Mouse (Mus musculus): ENCODE data around the gene Cdon. TPM values are rescaled to one million over a fixed set of nuclear protein-coding genes. Genes with fewer than 3 reads are reported as not detected.

Cdon gene
- polyA plus RNA-seq, 1 experiment from 2014 or later, result 5.4 TPM

DNA sequence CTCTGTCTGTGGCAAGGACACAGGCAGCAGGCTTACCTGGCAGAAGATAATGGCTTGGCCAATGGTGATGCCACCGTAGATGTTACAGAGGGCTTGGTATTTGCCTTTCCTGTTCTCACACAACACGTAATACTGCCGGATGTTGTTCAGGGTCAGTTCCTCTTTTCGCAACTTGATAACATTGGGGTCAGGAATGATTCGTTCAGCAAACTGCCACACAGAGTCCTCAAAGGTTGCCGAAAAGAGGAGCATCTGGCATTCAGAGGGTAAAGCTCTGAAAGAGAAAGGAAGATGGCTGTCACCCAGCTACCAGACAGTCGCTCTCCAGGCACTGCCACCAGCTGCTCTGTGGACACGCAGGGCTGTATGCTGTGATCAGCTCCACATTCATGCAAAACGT, 125.8 kb downstream of the Cdon start:
- no peak for DNase-seq
- no peak for TF ChIP-seq CTCF (IDR thresholded peaks at IDR 0.05; ENCODE audit: low read depth)

DNA sequence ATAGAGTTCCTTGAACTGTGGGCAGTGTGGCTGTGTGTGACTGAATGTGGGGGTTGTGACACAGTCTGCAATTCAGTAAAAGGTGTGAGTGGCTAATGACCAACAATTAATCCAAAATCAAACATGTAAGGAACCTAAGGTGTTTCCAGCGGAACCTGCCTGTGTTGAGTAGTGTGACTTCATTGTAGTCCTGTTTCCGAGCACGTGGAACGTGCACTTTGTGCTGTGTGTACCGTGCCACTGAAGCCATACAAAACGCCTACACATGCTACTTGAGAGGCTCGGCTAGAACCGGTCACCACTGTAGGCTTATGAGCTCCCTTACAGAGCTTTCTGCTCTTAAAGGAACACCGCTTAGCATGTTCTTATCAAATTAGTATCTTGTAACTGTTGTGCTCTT, 127.5 kb downstream of the Cdon start:
- Histone ChIP-seq H3K4me2 (no peak overlapping the region), H3K27me3 (ENCODE audit: insufficient read depth, low read length) (no peaks in the 10 kb centered on the region), H3K4me1 (ENCODE audit: insufficient read depth) (no peaks in the 10 kb centered on the region), H3K4me3 (ENCODE audit: low read depth, low read length) (no peak overlapping the region), H3K9me3 (ENCODE audit: low read depth, low read length) (no peaks in the 10 kb centered on the region), H3K9ac (no peak overlapping the region), H3K36me3 (ENCODE audit: insufficient read depth) (no peaks in the 10 kb centered on the region), H3K27ac (ENCODE audit: low read depth) (no peak overlapping the region)
- no peak for ATAC-seq (ENCODE audit: insufficient read depth)
- no peak for DNase-seq
- TF ChIP-seq CTCF (IDR thresholded peaks at IDR 0.05; ENCODE audit: low read depth), result no peak
- 76% methylated on average over 9 of the region's 9 CpGs for WGBS

More for the DNA sequence above, 125.8 kb downstream of the Cdon start:
- H3K36me3 ChIP-seq (ENCODE audit: insufficient read depth), result no peaks in the 10 kb centered on the region
- no peaks in the 10 kb centered on the region for H3K27me3 ChIP-seq (ENCODE audit: insufficient read depth, low read length)
- H3K4me3 ChIP-seq (ENCODE audit: low read depth, low read length), result no peak overlapping the region
- no peak overlapping the region for H3K27ac ChIP-seq (ENCODE audit: low read depth)
- H3K4me1 ChIP-seq (ENCODE audit: insufficient read depth), result no peaks in the 10 kb centered on the region
- H3K9me3 ChIP-seq (ENCODE audit: low read depth, low read length), result no peaks in the 10 kb centered on the region
- H3K4me2 ChIP-seq, result no peak overlapping the region
- 67% methylated on average over 9 of the region's 9 CpGs for WGBS
- ATAC-seq (ENCODE audit: insufficient read depth), result no peak
- no peak overlapping the region for H3K9ac ChIP-seq

DNA sequence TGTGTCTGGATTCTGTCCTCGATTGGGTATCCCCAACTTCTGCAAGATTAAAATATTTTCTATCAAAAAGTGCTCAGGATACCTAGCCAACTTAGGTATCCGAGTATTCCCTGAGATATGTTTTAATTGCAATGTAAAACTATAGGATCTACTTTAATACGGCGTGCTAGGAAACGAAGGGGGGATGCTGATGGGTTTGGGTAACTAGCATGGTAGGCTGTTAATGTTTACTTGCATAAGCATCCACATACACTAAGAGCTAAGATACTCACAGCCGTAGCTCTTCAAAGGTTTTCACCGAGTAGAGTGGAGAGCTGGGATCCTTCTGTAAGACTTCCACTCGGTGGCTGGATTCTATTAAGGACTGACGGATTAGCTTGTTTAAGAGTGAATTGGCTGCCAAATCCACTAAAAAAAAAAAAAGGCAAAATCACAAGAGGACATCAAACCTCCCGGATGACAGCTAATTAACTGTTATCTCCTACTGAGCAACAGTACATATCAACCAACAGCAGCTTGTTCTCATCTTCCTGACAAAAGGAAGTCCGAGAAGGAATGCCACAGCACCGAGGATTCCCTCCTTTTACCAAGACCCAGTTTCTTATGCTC, 135.7 kb downstream of the Cdon start:
- H3K4me3 ChIP-seq (ENCODE audit: low read depth, low read length), result no peak overlapping the region
- 0 out of 2 replicates have a peak, but pooled peaks cover 5% of the 10 kb centered on the region for H3K4me1 ChIP-seq (ENCODE audit: insufficient read depth)
- no peak overlapping the region; the same call in 1 of the 2 replicates for H3K4me2 ChIP-seq
- ATAC-seq (ENCODE audit: insufficient read depth) (peak; percentile 22; the same call in 1 of the 2 replicates), DNase-seq (peak; percentile 78)
- H3K36me3 ChIP-seq (ENCODE audit: insufficient read depth), result peaks cover 8% of the 10 kb centered on the region
- no peak overlapping the region for H3K27ac ChIP-seq (ENCODE audit: low read depth)
- WGBS, result 45% methylated on average over 12 of the region's 12 CpGs
- H3K27me3 ChIP-seq (ENCODE audit: insufficient read depth, low read length), result 0 out of 2 replicates have a peak, but pooled peaks cover 5% of the 10 kb centered on the region
- no peak for TF ChIP-seq CTCF (IDR thresholded peaks at IDR 0.05; ENCODE audit: low read depth)
- H3K9me3 ChIP-seq (ENCODE audit: low read depth, low read length), result no peaks in the 10 kb centered on the region
- H3K9ac ChIP-seq, result no peak overlapping the region

Other genes starting within 250 kb of the Cdon start
- gene Dcps, start 245.1 kb upstream of the Cdon start, polyA plus RNA-seq (2014; fragmentation: Nextera tagmentation; extraction: Ambion mirVana), result 84.8 and 87.0 TPM in 2 replicates
- gene Srpr, start 221.0 kb upstream of the Cdon start, polyA plus RNA-seq (2014; fragmentation: Nextera tagmentation; extraction: Ambion mirVana), result 129 and 133 TPM in 2 replicates
- gene Tirap, start 220.8 kb upstream of the Cdon start, polyA plus RNA-seq (2014; fragmentation: Nextera tagmentation; extraction: Ambion mirVana), result 11.6 and 12.0 TPM in 2 replicates
- gene Foxred1, start 210.1 kb upstream of the Cdon start, polyA plus RNA-seq (2014; fragmentation: Nextera tagmentation; extraction: Ambion mirVana), result 39.6 and 41.1 TPM in 2 replicates
- gene Fam118b, start 153.3 kb upstream of the Cdon start, polyA plus RNA-seq (2014; fragmentation: Nextera tagmentation; extraction: Ambion mirVana), result 37.9 and 40.4 TPM in 2 replicates
- gene Rpusd4, start 153.3 kb upstream of the Cdon start, polyA plus RNA-seq (2014; fragmentation: Nextera tagmentation; extraction: Ambion mirVana), result 29.7 and 30.9 TPM in 2 replicates
- not detected in 2 replicates for gene Gm1113, start 97.1 kb downstream of the Cdon start, polyA plus RNA-seq (2014; fragmentation: Nextera tagmentation; extraction: Ambion mirVana)
- gene Ddx25, start 137.4 kb downstream of the Cdon start, polyA plus RNA-seq (2014; fragmentation: Nextera tagmentation; extraction: Ambion mirVana), result 1.9 and 2.3 TPM in 2 replicates
- 20.0 and 20.8 TPM in 2 replicates for gene Pus3, start 137.5 kb downstream of the Cdon start, polyA plus RNA-seq (2014; fragmentation: Nextera tagmentation; extraction: Ambion mirVana)
- 0.42 and 0.96 TPM in 2 replicates for gene Pate2, start 149.2 kb downstream of the Cdon start, polyA plus RNA-seq (2014; fragmentation: Nextera tagmentation; extraction: Ambion mirVana)
- 18.0 and 18.7 TPM in 2 replicates for gene Hyls1, start 149.3 kb downstream of the Cdon start, polyA plus RNA-seq (2014; fragmentation: Nextera tagmentation; extraction: Ambion mirVana)
- not detected in 2 replicates for gene Pate4, start 190.8 kb downstream of the Cdon start, polyA plus RNA-seq (2014; fragmentation: Nextera tagmentation; extraction: Ambion mirVana)
- gene Pate3, start 227.1 kb downstream of the Cdon start, polyA plus RNA-seq (2014; fragmentation: Nextera tagmentation; extraction: Ambion mirVana), result not detected in 2 replicates